Mouse (Mus musculus): Measurements from ENCODE around the gene Rab27a. TPM values are rescaled to one million over a fixed set of nuclear protein-coding genes. Genes with fewer than 3 reads are reported as not detected.

The Rab27a gene
- total and polyA plus RNA-seq, 3 experiments = 2.3 to 5.6 (median 4.5) TPM

DNA sequence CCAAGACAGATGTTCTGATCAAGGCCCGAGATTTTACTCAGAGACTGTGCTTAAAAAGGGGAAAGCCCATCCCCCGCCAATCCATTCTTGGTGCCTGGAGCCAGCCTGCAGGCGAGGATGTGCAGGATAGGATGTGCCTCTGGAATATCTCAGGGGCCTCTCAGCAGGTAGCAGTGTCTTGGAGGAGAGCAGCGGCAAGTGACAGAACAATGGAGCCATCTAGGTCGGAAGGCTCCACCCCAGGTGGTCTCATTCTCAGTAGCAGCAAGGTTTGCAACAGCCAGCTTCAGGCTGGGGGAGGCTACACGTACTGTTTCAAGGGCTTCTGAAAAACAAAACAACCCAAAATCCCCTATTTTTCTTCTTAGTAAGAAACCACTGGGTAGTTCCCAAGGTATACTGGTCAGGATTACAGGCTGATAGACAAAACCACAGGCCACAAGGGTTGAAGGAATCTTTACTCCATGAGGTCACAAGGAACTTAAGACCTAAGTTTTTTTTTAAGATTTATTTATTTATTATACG, 35.2 kb downstream of the Rab27a start:
- intact Hi-C loops (cut with DNase I) = no loop called here
- H3K79me2 ChIP-seq (replicated peaks; ENCODE audit: control insufficient read depth, insufficient read depth, low read length) = no peaks in the 10 kb centered on the region
- H3K27ac ChIP-seq = no peak overlapping the region
- H3K27me3 ChIP-seq (ENCODE audit: control insufficient read depth, insufficient read depth, low read length) = no peaks in the 10 kb centered on the region
- H3K36me3 ChIP-seq (ENCODE audit: control insufficient read depth, insufficient read depth, low read length) = no peaks in the 10 kb centered on the region
- 61% methylated on average over 7 of the region's 7 CpGs for WGBS
- no peaks in the 10 kb centered on the region for H3K4me1 ChIP-seq (ENCODE audit: control insufficient read depth, insufficient read depth, low read length)
- no peak for DNase-seq
- no peak overlapping the region for H3K4me3 ChIP-seq
- TF ChIP-seq CTCF (IDR thresholded peaks at IDR 0.05) = no peak
- no peak for TF ChIP-seq POLR2A (IDR thresholded peaks at IDR 0.05; ENCODE audit: insufficient read depth, low read depth, low read length)
- no peak for TF ChIP-seq EP300 (IDR thresholded peaks at IDR 0.05; ENCODE audit: insufficient read depth, low read depth, low read length)
- H3K9ac ChIP-seq (ENCODE audit: low read depth, low read length) = no peak overlapping the region

DNA sequence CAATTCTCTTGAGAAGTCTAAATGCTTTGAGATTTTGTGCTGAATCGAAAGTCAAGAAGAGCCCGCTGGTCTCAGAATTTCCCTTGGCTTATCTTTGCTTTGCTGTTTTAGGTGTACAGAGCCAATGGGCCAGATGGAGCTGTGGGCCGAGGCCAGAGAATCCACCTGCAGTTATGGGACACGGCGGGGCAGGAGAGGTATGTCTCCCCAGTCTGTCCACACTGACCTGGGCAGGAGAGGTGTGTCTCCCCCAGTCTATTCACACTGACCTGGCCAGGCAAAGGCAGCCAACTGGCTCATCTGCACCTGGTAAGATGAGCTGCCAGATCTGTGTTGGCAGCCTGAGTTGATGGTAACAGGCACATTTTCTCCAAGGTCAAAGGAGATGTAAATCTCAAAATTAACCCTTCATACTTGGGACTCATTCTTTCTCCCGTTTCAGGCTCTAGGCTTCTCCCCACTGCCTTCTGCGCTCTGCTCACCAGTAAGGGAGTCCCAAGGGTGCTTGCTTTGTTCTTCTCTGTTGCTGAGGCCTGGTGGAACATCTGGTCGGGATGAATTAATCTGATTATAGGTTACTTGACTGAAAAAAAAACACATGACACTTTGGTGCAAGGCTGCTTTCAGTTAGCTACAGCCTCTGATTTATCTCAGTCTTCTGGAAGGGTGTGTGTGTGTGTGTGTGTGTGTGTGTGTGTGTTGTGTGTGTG, 37.8 kb downstream of the Rab27a start:
- no peak overlapping the region for H3K4me3 ChIP-seq
- H3K9ac ChIP-seq (ENCODE audit: low read depth, low read length) = no peak overlapping the region
- H3K27me3 ChIP-seq (ENCODE audit: control insufficient read depth, insufficient read depth, low read length) = no peaks in the 10 kb centered on the region
- H3K79me2 ChIP-seq (replicated peaks; ENCODE audit: control insufficient read depth, insufficient read depth, low read length) = no peaks in the 10 kb centered on the region
- no peak overlapping the region for H3K27ac ChIP-seq
- WGBS = 77% methylated on average over 8 of the region's 8 CpGs
- TF ChIP-seq EP300 (IDR thresholded peaks at IDR 0.05; ENCODE audit: insufficient read depth, low read depth, low read length) = no peak
- no peak for TF ChIP-seq CTCF (IDR thresholded peaks at IDR 0.05)
- TF ChIP-seq POLR2A (IDR thresholded peaks at IDR 0.05; ENCODE audit: insufficient read depth, low read depth, low read length) = no peak
- H3K36me3 ChIP-seq (ENCODE audit: control insufficient read depth, insufficient read depth, low read length) = no peaks in the 10 kb centered on the region
- H3K4me1 ChIP-seq (ENCODE audit: control insufficient read depth, insufficient read depth, low read length) = no peaks in the 10 kb centered on the region
- intact Hi-C loops (cut with DNase I) = no loop called here
- no peak for DNase-seq

GRCm38 (mm10) chr9:73083956-73084355, 39.3 kb downstream of the Rab27a start:
- H3K36me3 ChIP-seq (ENCODE audit: control insufficient read depth, insufficient read depth, low read length) = no peaks in the 10 kb centered on the region
- intact Hi-C loops (cut with DNase I) = no loop called here
- WGBS = 36% methylated on average over 6 of the region's 6 CpGs
- no peak overlapping the region for H3K4me3 ChIP-seq
- no peaks in the 10 kb centered on the region for H3K4me1 ChIP-seq (ENCODE audit: control insufficient read depth, insufficient read depth, low read length)
- no peak for DNase-seq
- no peak for TF ChIP-seq POLR2A (IDR thresholded peaks at IDR 0.05; ENCODE audit: insufficient read depth, low read depth, low read length)
- H3K9ac ChIP-seq (ENCODE audit: low read depth, low read length) = no peak overlapping the region
- H3K27me3 ChIP-seq (ENCODE audit: control insufficient read depth, insufficient read depth, low read length) = no peaks in the 10 kb centered on the region
- H3K79me2 ChIP-seq (replicated peaks; ENCODE audit: control insufficient read depth, insufficient read depth, low read length) = no peaks in the 10 kb centered on the region
- no peak overlapping the region for H3K27ac ChIP-seq

- TF ChIP-seq EP300 (IDR thresholded peaks at IDR 0.05; ENCODE audit: insufficient read depth, low read depth, low read length) (no peak), POLR2A (IDR thresholded peaks at IDR 0.05; ENCODE audit: insufficient read depth, low read depth, low read length) (no peak), CTCF (IDR thresholded peaks at IDR 0.05) (no peak)
- WGBS = 43% methylated on average over 6 of the region's 6 CpGs
Observed at GRCm38 (mm10) chr9:73085845-73086244, 41.2 kb downstream of the Rab27a start.

GRCm38 (mm10) chr9:73087121-73087520, 42.5 kb downstream of the Rab27a start:
- Histone ChIP-seq H3K4me1 (ENCODE audit: control insufficient read depth, insufficient read depth, low read length) (no peaks in the 10 kb centered on the region), H3K4me3 (no peak overlapping the region), H3K9ac (ENCODE audit: low read depth, low read length) (no peak overlapping the region), H3K36me3 (ENCODE audit: control insufficient read depth, insufficient read depth, low read length) (no peaks in the 10 kb centered on the region), H3K27me3 (ENCODE audit: control insufficient read depth, insufficient read depth, low read length) (no peaks in the 10 kb centered on the region), H3K27ac (no peak overlapping the region), H3K79me2 (replicated peaks; ENCODE audit: control insufficient read depth, insufficient read depth, low read length) (no peaks in the 10 kb centered on the region)
- WGBS = 42% methylated on average over 8 of the region's 8 CpGs
- TF ChIP-seq CTCF (IDR thresholded peaks at IDR 0.05) (no peak), POLR2A (IDR thresholded peaks at IDR 0.05; ENCODE audit: insufficient read depth, low read depth, low read length) (no peak), EP300 (IDR thresholded peaks at IDR 0.05; ENCODE audit: insufficient read depth, low read depth, low read length) (no peak)
- no peak for DNase-seq
- intact Hi-C loops (cut with DNase I) = no loop called here

More at GRCm38 (mm10) chr9:73085845-73086244, 41.2 kb downstream of the Rab27a start:
- no peaks in the 10 kb centered on the region for H3K79me2 ChIP-seq (replicated peaks; ENCODE audit: control insufficient read depth, insufficient read depth, low read length)
- H3K9ac ChIP-seq (ENCODE audit: low read depth, low read length) = no peak overlapping the region
- H3K36me3 ChIP-seq (ENCODE audit: control insufficient read depth, insufficient read depth, low read length) = no peaks in the 10 kb centered on the region
- no peak overlapping the region for H3K4me3 ChIP-seq
- intact Hi-C loops (cut with DNase I) = no loop called here
- H3K27me3 ChIP-seq (ENCODE audit: control insufficient read depth, insufficient read depth, low read length) = no peaks in the 10 kb centered on the region
- H3K27ac ChIP-seq = no peak overlapping the region
- H3K4me1 ChIP-seq (ENCODE audit: control insufficient read depth, insufficient read depth, low read length) = no peaks in the 10 kb centered on the region
- no peak for DNase-seq

- intact Hi-C loops (cut with DNase I) = no loop called here
- Histone ChIP-seq H3K4me3 (no peak overlapping the region), H3K4me1 (ENCODE audit: control insufficient read depth, insufficient read depth, low read length) (no peaks in the 10 kb centered on the region), H3K9ac (ENCODE audit: low read depth, low read length) (no peak overlapping the region), H3K27ac (no peak overlapping the region), H3K27me3 (ENCODE audit: control insufficient read depth, insufficient read depth, low read length) (no peaks in the 10 kb centered on the region), H3K36me3 (ENCODE audit: control insufficient read depth, insufficient read depth, low read length) (no peaks in the 10 kb centered on the region), H3K79me2 (replicated peaks; ENCODE audit: control insufficient read depth, insufficient read depth, low read length) (no peaks in the 10 kb centered on the region)
- no peak for DNase-seq
- 74% methylated on average over 5 of the region's 5 CpGs for WGBS
- TF ChIP-seq EP300 (IDR thresholded peaks at IDR 0.05; ENCODE audit: insufficient read depth, low read depth, low read length) (no peak), CTCF (IDR thresholded peaks at IDR 0.05) (no peak)
Observed at GRCm38 (mm10) chr9:73087581-73087980, 42.9 kb downstream of the Rab27a start.

Data from heart, adult 2 months (tissue).